Mouse (Mus musculus) spleen, postnatal 4 days (tissue): ENCODE results near the gene Sufu.

Source experiments
- DNase-seq, 2 experiments: peaks; one replicate each; pipeline ENCODE4 v3.0.0; 2022; ENCODE audit warnings: low spot score in 2 of 2

Sufu gene

DNA sequence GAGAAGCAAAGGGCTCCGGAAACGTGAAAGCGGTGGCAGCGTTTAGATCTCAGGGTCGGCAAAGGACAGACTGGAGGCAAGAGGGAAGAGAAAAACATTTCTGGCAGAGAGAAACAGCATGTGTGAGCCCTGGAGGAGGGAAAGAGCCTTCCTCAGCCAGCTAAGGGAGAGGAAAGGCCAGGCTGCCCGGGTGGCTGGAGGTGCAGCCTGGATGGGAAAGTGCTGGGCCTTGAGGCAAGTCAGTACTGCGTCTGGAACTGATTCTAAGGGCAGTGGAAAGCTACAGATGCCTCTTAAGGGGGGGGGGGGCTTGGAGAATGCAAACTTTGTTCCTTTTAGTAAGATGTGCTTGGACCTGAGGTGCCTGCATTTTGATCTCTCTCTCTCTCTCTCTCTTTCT, 37.0 kb downstream of the Sufu start:
- DNase-seq, result no peak

DNA sequence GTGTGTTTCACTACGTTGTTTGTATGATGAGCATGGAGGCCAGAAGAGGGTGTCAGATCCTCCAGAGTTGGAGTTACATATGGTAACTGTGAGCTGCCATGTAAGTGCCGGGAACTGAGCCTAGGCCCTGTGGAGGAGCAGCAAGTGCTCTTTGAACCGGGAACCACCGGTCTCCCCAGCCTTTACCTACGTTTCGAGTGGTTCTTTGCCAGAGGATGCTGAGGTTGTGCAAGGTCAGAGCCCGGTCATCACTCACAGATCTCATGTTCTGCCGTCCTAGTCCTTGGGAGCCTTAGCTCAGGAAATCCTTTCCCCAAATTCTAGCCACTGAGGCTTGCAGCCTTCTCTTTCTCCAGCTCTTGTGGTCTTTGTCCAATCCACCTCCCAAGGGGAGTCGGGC, 37.5 kb downstream of the Sufu start:
- no peak for DNase-seq

DNA sequence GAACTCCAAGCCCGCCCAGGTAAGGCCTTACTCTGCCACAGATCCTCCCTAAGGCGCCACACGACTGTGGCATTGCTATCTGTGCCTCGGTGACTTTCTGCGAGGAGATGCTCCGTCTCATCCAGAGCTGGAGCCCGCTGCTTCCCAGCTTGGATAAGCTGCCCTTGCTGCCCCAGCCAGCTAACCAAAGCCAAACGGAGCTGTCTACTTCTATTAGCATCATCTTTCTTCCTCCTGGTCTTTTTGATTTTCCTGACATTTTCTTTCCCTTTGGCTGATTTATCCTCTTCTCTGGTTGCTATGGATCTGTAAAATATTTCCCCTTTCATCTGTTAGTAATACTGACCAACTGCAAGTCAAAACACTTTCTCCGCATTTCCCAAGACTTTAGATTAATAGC, 37.9 kb downstream of the Sufu start:
- DNase-seq, result no peak

DNA sequence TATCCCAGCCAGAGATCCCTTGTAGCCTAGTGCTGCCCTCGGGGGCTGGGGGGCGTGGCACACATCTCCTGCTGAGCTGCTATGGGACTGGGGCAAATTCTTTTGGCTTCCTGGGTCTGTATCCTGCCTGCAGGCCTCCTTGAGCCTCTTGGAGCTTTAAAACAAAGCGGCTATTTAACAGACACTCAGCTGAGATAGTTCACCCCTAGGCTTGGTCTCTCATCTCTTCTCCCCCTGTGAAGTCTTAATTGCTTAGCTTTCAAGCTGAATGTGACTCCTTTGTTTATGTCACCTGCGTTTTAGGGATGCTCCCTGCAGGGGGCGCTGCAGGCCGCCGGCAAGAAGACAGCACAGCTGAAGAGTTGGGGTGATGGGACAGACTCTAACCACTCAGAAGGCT, 38.8 kb downstream of the Sufu start:
- DNase-seq, result no peak

DNA sequence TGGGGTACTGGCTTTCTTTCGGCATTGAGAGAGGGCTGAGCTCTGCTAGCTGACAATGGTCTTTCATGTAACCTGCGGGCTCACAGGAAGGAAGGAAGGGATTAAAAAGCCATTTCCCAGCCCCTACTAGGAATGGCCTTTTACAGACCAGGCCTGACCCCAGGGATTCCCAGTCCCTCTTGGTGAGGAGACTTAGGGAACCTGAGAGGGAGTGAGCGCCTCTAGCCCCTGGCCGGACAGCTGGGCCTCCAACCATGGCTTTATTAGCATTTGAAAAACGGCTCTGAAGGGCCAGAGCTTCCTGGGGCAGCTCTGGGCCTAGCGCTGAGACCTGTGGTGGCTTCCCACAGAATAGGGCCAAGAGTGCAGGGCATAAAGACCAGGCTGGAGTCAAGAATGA, 46.8 kb downstream of the Sufu start:
- no peak for DNase-seq

DNA sequence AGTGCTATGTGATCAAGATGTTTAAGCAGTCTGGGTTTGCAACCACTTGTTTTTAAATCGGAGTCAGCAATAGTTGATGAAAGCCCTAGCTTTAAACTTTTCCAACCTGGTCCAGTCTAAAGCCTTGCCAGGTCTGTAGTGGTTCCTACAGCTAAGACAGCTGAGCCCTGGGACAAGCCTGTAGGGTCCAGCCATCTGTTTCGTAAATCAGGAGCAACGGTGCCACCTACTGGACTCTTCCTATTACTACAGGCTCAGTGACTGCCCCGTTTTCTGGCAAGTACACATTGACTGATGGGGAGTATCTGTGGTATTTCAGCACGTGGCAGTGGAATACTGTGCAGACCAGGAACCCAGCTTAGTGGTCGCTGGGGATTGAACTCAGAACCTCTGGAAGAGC, 47.5 kb downstream of the Sufu start:
- DNase-seq, result peak; percentile 79 to 89

DNA sequence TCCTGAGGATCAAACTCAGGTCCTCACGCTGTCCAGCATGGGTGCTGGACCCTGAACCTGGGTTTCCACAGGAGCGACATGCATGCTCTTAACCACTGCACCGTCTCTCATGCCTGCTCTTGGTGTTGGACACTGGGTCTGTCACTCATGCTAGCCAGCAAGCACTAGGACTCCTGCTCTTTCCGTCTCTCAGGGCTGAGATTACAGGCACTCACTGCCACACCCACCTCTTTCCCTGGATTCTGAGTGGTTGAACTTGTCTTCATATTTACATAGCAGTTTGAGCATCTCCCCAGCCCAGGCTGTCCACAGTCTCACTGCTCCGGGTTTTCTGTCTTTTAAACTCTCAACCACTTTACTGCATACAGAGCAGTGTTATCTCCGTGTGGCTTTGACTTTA, 48.9 kb downstream of the Sufu start:
- no peak for DNase-seq

DNA sequence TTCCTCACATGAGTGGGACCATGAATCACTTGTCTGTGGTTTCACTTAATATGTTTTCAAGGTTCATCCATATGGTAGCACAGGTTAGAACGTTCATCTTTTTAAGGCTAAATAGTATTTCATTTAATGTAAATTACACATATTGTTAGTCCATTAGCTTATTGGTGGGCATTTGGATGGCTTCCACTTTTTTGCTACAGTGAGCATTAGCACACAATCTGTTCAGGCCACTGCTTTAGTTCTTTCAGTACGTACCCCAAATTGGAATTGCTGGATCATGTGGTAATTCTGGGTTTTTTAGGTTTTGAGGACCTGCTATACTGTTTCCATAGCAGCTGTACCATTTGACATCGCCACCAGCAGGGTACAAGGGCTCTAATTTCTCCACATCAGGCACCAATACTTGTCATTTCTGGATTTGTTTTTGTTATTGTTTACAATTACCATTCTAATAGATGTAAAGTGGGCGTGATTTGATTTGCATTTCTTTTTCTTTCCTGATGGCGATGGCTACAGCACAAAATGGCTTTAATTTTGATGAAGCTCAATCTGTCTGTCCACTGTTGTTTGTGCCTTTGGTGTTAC, 49.8 kb downstream of the Sufu start:
- DNase-seq, result no peak

DNA sequence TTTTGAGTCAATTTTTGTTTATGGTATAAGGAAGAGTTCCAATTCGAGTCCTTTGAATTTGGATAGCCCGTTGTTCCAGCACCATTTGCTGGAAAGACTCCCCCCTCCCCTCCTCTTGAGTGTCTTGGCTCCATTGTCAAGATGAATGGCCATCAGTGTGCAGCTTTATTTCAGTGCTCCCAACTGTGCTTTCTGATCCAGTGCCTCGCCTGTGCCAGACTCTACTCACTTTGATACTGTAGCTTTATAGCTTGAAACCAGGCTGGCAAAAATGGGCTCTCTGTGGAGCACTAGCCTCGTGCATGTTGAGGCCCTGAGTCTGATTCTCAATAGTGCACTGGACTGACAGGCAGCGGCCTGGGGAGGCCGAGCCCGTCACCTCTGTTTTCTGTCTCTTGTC, 50.4 kb downstream of the Sufu start:
- no peak for DNase-seq

DNA sequence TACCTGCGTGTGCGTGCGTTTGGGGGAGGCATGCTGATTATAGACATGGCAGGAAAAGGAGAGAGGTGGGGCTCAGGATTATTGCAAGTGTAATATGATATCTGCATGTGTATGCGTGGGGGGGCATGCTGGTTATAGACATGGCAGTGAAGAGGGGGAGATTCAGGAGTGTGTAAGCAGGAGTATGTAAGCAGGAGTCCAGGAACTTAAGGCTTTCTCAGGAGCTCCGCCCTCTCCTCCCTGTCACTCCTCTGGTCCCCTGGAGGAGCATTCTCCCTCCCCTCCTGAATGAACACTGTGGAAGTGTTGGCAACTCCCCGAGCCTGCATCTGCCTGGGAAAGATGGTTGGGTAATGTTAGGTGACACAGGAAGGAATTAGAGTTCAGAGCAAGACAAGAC, 51.2 kb downstream of the Sufu start:
- DNase-seq, result no peak

DNA sequence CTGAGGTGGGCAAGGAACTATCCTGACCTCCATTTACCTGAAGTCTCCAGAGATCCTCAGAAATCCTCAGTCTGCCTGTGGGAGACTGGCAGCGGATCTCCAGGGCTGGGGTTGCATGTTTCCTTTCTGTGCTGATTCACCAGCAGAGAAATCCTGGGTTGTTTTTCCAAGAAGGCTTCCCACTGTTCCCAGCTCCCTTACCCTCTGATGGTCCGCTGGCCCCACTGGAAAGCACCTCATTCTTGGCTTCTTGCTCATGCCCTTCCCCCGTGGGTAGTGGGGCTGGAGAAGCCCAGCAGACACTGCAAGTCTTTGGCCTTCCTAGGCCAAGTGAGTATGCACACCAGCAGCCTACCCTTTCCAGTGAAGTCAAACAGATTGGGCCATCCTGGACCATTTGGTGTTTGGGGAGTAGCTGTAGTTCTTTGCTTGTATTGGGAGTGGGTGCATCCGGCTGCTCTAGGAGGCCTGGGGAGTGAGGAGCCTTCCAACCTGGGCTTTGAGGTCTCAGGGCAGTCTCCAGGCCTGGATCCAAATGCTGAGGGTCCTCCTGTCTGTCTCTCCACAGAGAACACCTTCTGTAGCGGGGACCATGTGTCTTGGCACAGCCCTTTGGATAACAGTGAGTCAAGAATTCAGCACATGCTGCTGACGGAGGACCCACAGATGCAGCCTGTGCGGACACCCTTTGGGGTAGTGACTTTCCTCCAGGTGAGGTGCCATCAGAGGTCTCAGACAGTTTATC, 52.7 kb downstream of the Sufu start:
- no peak for DNase-seq

DNA sequence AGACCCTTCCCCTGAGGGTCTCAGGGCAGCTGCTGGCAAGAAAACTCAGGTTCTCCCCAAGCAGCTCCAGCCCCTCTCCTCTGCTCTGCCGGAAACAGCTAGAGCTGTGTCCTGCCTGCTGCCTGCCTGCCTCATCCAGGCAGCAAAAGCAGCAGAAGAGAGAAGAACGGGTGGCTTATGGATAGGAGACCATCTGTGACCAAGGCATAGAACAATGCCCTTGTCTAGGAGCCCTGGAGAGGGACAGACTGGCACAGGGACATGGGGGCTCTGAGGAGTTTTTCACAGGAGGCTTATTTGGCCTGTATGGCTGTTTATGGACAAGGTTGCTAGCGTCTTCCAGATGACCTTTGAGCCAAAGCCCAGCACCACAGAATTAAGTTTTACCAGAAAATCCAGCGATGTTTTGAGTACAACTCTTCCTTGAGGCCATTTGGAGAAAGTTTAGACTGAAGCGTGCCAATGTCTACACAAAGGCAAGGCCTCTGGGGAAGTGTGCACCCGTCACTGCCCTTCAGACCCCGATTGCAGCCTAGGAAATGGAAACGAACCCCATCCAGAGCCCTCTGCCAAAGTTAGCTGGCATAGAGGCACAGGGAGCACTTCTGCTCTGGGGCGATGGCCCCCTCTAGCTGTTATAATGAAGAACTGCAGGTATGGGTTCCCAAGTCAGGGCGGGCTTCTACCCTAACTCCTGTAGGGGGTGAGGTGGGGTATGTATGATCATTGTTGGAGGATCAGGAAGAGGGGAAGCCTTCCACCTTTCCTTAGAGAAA, 55.5 kb downstream of the Sufu start:
- peak; percentile 49 to 78 for DNase-seq

DNA sequence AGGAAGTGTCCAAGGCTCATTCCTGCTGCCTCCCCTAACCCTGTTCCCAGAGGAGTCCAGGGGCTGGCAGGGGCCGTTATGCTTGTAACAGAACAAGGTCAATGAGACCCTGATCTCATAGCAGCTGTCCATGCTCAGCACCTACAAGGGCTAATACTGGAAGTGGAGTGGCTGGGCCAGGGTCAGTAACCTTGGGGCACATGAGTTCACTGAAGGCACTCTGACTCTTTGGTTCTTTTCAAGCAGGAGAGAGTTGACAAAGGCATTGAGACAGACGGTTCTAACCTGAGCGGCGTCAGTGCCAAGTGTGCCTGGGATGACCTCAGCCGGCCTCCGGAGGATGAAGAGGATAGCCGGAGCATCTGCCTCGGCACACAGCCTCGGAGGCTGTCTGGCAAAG, 56.2 kb downstream of the Sufu start:
- DNase-seq, result peak in 1 of 2 experiments; percentile 65

DNA sequence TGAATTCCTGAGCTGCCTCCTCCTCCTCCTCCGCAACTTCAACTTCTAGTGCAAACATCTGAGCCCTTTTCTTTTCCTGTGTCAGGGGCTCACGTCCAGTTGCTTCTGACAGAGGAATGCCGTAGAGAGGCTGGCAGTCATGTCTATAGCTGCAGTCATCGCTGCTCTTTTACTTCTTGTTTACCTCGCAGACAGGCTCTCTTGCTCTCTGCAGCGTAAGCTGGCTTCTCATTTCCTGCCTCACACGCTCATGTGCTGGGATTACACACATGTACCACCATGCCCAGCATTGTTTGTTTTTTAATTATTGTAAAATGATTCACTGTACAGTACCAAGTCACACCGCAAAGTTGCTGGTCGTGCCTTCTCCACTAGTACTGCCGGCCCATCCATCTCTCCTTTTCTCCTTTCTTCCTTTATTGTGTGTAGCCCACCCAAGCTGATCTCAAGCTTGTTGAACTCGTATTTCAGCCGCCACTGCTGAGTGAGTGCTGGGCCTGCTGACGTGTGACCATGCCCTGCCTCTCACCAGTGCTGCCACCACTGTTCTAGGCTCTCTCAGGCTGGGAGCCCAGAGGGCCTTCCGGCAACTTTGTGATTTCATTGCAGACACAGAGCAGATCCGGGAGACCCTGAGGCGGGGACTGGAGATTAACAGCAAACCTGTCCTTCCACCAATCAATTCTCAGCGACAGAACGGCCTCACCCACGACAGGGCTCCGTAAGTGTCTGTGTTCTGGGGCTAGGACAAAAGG, 57.6 kb downstream of the Sufu start:
- peak; percentile 35 to 74 for DNase-seq

DNA sequence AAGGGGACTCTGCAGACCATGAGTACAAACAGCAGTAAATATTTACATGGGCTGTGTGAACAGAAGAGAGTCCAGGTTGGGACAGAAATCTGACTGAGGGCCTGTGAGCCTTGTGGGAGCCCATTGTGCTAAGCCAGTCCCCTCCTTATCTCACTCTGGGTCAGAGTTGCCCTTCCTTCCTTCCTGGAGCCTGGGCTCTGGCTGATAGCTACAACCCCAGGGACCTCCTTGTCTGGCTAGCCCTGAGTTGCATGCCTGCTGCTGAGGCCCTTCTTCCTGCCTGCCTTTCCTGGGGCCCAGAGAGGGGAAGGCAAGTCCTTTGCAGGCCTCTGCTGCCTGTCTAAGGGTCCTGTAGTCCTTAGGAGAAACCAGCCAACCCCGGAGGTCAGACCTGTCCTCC, 58.3 kb downstream of the Sufu start:
- peak; percentile 67 to 78 for DNase-seq

DNA sequence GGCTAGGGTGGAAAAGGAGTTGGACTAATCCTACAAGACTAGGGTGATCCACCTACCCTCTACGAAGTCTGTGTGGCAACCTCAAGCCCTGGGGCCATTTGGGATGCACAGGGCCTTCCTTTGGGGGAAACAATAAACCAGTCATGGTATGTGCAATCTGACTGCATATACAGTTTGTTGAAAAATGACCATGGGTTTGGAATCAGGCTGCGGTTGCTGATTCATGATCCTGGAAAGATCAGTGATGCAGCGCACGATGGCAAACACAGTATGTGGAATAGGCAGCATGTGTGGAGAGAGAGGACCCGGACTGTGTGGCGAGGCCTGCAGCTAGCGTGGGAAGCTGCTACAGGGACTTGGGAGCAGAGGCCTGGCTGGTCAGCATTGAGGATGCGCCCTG, 58.9 kb downstream of the Sufu start:
- DNase-seq, result no peak

DNA sequence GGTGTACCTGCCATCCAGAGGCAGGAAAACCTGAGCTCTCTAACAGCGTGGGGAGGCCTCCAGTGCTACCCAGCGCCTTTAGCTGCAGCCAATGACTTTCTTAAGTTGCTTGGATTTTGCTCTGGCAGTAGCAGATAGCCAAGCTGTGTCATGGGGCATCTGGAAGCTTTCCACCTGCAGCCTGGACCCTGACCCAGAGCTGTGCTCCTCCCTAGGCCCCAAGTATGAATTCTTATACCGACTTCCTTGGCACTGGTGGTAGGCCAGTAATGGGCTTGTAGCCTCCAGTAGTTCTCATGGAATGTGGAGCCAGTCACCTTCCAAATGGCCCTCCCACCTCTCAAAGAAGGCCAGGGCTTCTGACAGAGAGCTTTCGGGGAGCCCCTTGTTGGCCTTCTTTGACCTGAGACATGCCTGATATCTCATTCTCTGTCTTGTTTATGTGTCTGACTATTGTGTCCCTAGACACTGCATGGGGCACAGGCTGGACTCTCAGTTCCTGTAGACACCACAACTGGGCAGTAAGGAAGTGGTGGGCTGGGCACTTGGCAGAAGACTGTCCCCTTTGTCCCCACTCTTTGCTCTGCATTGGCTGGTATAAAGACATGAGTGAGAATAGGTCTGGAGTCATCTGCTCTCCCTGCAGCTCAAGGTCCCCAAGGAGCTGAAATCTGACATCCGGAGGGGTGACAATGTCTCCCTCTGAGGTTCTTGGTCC, 59.5 kb downstream of the Sufu start:
- peak in 1 of 2 experiments; percentile 67 for DNase-seq

DNA sequence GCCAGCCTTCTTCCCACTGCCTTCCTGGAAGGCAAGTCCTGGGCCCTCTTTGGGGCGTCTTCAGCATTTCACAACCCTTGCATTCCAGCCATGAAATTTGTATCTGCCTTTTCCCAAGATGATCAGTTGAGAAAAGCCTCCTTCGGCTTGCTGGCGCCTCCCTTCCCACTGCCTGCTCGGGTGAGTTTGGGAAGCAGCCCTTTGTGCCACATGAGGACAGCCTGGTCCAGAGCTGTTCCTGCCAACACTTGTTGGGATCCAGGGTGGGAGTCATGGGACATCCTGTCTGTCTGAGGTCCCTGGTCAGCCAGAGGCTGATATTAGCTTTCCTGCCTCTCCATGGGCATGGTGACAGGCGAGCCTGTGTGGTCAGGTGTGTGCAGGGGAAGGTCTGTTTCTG, 61.1 kb downstream of the Sufu start:
- DNase-seq, result no peak

DNA sequence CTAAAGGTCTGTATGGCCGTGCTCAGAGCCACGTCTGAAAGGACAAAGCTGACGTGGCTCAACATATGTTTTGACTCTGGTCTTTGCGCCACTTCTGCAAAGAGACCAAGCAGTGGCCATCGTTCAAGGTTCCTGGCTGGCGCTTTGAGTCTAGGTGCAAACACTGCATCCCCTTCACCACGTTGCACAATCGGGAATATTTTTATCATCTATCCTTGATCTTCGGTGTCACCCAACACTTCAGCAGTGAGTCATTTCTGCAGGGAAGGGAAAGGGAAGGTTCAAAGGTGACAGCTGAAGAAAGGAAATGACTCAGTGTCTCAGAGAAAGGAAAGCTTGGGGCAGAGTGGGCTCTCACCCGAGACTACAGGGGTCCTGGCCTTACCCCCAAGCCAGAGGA, 62.6 kb downstream of the Sufu start:
- no peak for DNase-seq

DNA sequence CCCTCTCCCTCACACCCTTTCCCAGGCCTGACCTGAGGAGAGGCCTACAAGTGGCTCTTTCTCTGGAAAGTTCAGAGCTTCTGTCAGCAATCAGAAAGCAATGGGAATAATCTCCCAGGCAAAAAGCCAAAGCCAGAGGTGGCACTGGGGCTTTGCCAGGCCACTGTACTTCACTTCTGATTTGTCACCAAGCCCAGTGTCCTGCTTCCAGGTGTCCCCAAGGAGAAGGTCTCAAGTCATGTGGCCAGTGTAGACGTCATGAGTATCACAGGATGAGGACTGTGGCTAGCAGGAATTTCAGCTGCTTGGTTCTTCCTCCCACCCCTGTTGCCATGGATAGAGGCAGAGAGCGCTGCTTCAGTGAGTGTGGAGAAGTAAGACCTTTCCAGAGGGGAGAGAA, 63.2 kb downstream of the Sufu start:
- DNase-seq, result no peak

DNA sequence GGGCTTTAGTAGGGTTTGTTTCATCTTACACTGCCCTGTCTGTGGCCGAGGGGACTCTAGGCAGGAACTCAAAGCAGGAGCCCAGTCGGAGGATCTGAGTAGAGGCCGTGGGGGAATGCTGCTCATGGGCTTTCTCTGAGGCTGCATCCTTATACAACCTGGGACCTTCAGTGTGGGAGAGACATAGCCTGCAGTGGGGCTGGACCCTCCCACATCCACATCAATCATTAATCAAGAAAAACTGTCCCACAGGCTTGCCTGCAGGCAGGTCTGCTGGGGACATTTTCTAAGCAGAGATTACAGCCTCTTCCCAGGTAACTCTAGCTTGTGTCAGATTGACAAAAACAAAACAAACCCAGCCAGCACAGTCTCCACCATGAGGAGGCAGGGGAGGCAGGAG, 65.9 kb downstream of the Sufu start:
- DNase-seq, result no peak

DNA sequence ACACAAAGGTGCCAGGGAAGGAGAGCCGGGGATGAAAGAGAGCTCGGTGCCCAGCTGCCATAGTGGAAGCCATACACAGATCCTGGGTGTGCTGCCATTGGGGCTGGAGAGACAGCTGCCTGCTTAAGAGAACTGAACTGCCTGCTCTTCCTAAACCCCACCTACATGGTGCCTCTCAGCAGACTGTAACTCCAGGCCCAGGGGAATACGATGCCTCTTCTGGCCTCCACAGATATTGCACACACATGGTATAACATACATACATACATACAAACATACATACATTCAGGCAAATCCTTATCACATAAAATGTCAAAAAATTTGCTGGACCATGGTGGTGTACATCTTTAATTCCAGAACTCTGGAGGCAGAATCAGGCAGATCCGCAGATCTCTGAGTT, 66.8 kb downstream of the Sufu start:
- DNase-seq, result no peak
